Mouse (Mus musculus) hindbrain, embryonic 16.5 days (tissue): ENCODE measurements around the gene Rapgef2. TPM values are rescaled to one million over a fixed set of nuclear protein-coding genes. Genes with fewer than 3 reads are reported as not detected.
A peak's percentile ranks its signal among the peaks of the same experiment; 100 is the strongest.
"Not testable (repeated sequence)": the region's sequence is repeated elsewhere in the genome, so short reads cannot be mapped to it uniquely, and the experiment has no call there.

Source experiments
- ATAC-seq: fragments of 200-750 bp; cut with Nextera tagmentation; 2 replicates; pipeline ENCODE4 v1.8.0; 2017; ENCODE audit warnings: moderate TSS enrichment, moderate library complexity
- H3K27ac ChIP-seq: fragments of 300-500 bp; sonication (generic); 2 replicates; pipeline ENCODE4 v1.5.1; 2014; ENCODE audit warnings: low read depth, mild to moderate bottlenecking, control low read depth, low read length, moderate library complexity
- H3K27me3 ChIP-seq: fragments of 300-500 bp; sonication (generic); replicated peaks from 2 replicates; pipeline ENCODE4 v1.6.1; 2014; ENCODE audit warnings: low read length; ENCODE audit not compliant: control insufficient read depth, insufficient read depth
- H3K36me3 ChIP-seq: fragments of 300-500 bp; sonication (generic); 2 replicates; pipeline ENCODE4 v1.6.1; 2014; ENCODE audit warnings: mild to moderate bottlenecking, low read length, moderate library complexity, mixed read lengths; ENCODE audit not compliant: control insufficient read depth, insufficient read depth
- H3K4me1 ChIP-seq: fragments of 300-500 bp; sonication (generic); 2 replicates; pipeline ENCODE4 v1.6.1; 2014; ENCODE audit warnings: low read depth, low read length; ENCODE audit not compliant: control insufficient read depth, insufficient read depth
- H3K4me2 ChIP-seq: fragments of 300-500 bp; sonication (generic); 2 replicates; pipeline ENCODE4 v1.6.1; 2014; ENCODE audit warnings: mild to moderate bottlenecking, low read length, control low read depth, moderate library complexity
- H3K4me3 ChIP-seq: fragments of 300-500 bp; sonication (generic); 2 replicates; pipeline ENCODE4 v1.5.1; 2014; ENCODE audit warnings: mild to moderate bottlenecking, low read length, control low read depth, moderate library complexity
- H3K9ac ChIP-seq: fragments of 300-500 bp; sonication (generic); 2 replicates; pipeline ENCODE4 v1.6.1; 2014; ENCODE audit warnings: low read depth, mild to moderate bottlenecking, control low read depth, low read length, moderate library complexity
- H3K9me3 ChIP-seq: fragments of 300-500 bp; sonication (generic); 2 replicates; pipeline ENCODE4 v1.6.1; 2014; ENCODE audit warnings: mild to moderate bottlenecking, low read length, moderate library complexity; ENCODE audit not compliant: control insufficient read depth
- WGBS: fragments of 180-500 bp; shearing (Covaris S2); extraction: QIAGEN DNeasy Blood & Tissue Kit; methylation state at CpG from one replicate; pipeline ENCODE4 v1.1.7; 2014; 5-methylcytosine and 5-hydroxymethylcytosine counted together
- polyA plus RNA-seq: library from polyadenylated mRNA; unstranded; fragments of >200 nt; fragmentation: Nextera tagmentation; extraction: Ambion mirVana; gene quantifications from 2 replicates; pipeline ENCODE4 v1.2.1, GENCODE M21; 2015

Gene Rapgef2
- polyA plus RNA-seq, 1 experiment from 2014 or later = 11.0 TPM

DNA sequence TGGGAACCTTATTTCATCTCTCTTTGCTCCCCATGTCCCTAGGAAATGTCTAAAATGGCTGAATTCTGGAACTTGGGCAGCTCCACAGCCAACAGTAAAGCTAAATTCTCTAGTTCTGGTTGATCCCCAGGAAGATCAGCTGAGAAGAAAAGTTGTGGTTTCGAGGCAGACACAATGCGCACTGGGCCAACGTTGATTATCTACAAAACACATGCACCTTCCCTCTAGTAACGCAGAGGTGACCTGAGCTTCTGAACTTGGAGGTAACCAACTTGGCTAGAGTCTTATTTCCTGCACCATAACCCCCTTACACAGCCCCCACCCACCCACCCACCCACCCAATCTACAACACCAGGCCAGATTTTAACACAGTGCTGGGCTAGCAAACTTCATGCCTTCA is 55.6 kb downstream of the Rapgef2 start:
- no peaks in the 10 kb centered on the region for H3K27me3 ChIP-seq
- no peak overlapping the region for H3K9ac ChIP-seq
- no peak for ATAC-seq
- H3K27ac ChIP-seq = no peak overlapping the region
- WGBS = 96% methylated on average over 4 of the region's 4 CpGs
- no peaks in the 10 kb centered on the region for H3K9me3 ChIP-seq
- no peak overlapping the region for H3K4me2 ChIP-seq
- no peak overlapping the region for H3K4me3 ChIP-seq
- H3K4me1 ChIP-seq = no peaks in the 10 kb centered on the region
- H3K36me3 ChIP-seq = no peaks in the 10 kb centered on the region

DNA sequence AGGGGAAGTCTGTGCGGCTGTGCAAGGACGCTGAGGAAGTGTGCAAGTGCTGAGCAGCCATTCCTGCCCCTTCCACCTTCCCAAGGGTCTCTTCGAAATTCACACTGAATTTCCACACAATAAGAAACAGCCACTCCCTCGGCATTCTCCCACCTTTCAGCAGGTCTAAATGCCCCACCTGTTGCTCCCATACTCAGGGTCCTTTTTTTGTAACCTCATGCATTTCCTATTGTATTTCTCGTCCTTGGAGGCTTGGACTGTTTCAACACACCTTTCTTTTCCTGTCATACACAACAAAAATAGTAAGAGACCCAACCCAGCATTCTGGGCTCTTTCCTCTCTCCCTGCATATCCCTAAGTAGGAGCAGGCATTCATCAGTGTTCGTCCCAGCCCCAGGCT is 56.8 kb downstream of the Rapgef2 start:
- 73% methylated on average over 6 of the region's 6 CpGs for WGBS

GRCm38 (mm10) chr3:79228304-79228703 is 58.0 kb downstream of the Rapgef2 start:
- Histone ChIP-seq H3K27ac (no peak overlapping the region), H3K27me3 (no peaks in the 10 kb centered on the region), H3K4me2 (no peak overlapping the region), H3K9ac (no peak overlapping the region), H3K4me1 (no peaks in the 10 kb centered on the region), H3K4me3 (no peak overlapping the region), H3K9me3 (no peaks in the 10 kb centered on the region), H3K36me3 (no peaks in the 10 kb centered on the region)
- 0 out of 2 replicates have a peak, but pooled peaks have one; percentile 32 for ATAC-seq

More for the DNA sequence above, 56.8 kb downstream of the Rapgef2 start:
- Histone ChIP-seq H3K4me2 (no peak overlapping the region), H3K9me3 (no peaks in the 10 kb centered on the region), H3K36me3 (no peaks in the 10 kb centered on the region), H3K27me3 (no peaks in the 10 kb centered on the region), H3K27ac (no peak overlapping the region), H3K4me3 (no peak overlapping the region), H3K4me1 (no peaks in the 10 kb centered on the region), H3K9ac (no peak overlapping the region)
- ATAC-seq = no peak

GRCm38 (mm10) chr3:79227356-79228088 is 58.8 kb downstream of the Rapgef2 start:
- Histone ChIP-seq H3K9me3 (no peaks in the 10 kb centered on the region), H3K9ac (no peak overlapping the region), H3K27me3 (no peaks in the 10 kb centered on the region), H3K4me2 (no peak overlapping the region), H3K4me3 (no peak overlapping the region), H3K36me3 (no peaks in the 10 kb centered on the region), H3K4me1 (no peaks in the 10 kb centered on the region), H3K27ac (no peak overlapping the region)
- ATAC-seq = no peak
- WGBS = 86% methylated on average over 17 of the region's 17 CpGs

DNA sequence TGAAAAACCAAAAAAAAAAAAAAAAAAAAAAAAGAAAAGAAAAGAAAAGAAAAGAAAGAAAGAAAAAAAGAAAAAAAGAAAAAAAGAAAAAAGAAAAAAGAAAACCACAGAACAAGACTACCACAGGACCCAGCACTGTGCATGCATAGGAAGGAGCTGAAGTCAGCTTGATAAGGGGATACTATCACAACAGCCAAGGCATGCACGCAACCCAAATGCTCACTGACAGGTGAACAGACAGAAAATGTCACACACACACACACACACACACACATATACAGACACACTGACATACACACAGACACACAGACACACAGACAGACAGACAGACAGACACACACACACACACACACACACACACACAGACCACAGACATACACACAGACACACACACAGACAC is 59.5 kb downstream of the Rapgef2 start:
- not testable (repeated sequence) for H3K27me3 ChIP-seq, H3K4me3 ChIP-seq, H3K4me2 ChIP-seq, H3K36me3 ChIP-seq, H3K9me3 ChIP-seq, H3K9ac ChIP-seq, ATAC-seq, H3K27ac ChIP-seq, H3K4me1 ChIP-seq
- 100% methylated on average over 1 of the region's 1 CpGs for WGBS

GRCm38 (mm10) chr3:79225888-79226287 is 60.4 kb downstream of the Rapgef2 start:
- no peak for ATAC-seq
- 77% methylated on average over 6 of the region's 6 CpGs for WGBS
- H3K36me3 ChIP-seq = no peaks in the 10 kb centered on the region

DNA sequence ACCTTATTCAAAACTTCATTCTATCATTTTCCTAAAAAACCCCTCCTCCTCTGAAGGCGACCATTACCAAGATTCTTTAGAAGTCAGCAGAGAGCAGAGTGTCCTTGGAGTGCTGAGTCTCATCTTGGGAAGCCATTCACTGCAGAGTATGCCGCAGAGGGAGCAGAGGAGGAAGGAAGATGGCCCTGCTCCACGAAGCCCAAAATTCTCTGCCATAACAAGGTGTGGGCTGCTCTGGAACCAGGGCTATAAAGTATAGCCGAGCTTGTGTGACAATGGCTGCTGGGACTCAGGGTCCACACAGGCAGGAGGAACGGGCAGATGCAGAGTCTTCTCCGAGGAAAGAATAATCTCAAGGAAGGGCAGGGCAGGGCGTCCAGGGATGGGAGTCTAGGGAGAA is 62.0 kb downstream of the Rapgef2 start:
- Histone ChIP-seq H3K27me3 (no peaks in the 10 kb centered on the region), H3K4me1 (0 out of 2 replicates have a peak, but pooled peaks cover 3% of the 10 kb centered on the region), H3K4me3 (no peak overlapping the region), H3K36me3 (no peaks in the 10 kb centered on the region), H3K27ac (no peak overlapping the region), H3K9ac (no peak overlapping the region), H3K4me2 (no peak overlapping the region), H3K9me3 (no peaks in the 10 kb centered on the region)
- ATAC-seq = no peak
- 81% methylated on average over 7 of the region's 7 CpGs for WGBS

More at GRCm38 (mm10) chr3:79225888-79226287, 60.4 kb downstream of the Rapgef2 start:
- no peaks in the 10 kb centered on the region for H3K9me3 ChIP-seq
- H3K4me1 ChIP-seq = 0 out of 2 replicates have a peak, but pooled peaks cover 3% of the 10 kb centered on the region
- no peak overlapping the region for H3K9ac ChIP-seq
- no peak overlapping the region for H3K4me3 ChIP-seq
- H3K27me3 ChIP-seq = no peaks in the 10 kb centered on the region
- no peak overlapping the region for H3K27ac ChIP-seq
- no peak overlapping the region for H3K4me2 ChIP-seq

GRCm38 (mm10) chr3:79223281-79223680 is 63.0 kb downstream of the Rapgef2 start:
- H3K27ac ChIP-seq = no peak overlapping the region
- H3K4me1 ChIP-seq = peaks cover 8% of the 10 kb centered on the region; the same call in 1 of the 2 replicates
- H3K36me3 ChIP-seq = no peaks in the 10 kb centered on the region
- H3K9ac ChIP-seq = no peak overlapping the region
- H3K9me3 ChIP-seq = no peaks in the 10 kb centered on the region
- H3K4me2 ChIP-seq = no peak overlapping the region
- H3K4me3 ChIP-seq = no peak overlapping the region
- H3K27me3 ChIP-seq = no peaks in the 10 kb centered on the region
- no peak for ATAC-seq
- 54% methylated on average over 8 of the region's 8 CpGs for WGBS

- ATAC-seq = no peak
- H3K4me2 ChIP-seq = no peak overlapping the region
- WGBS = 64% methylated on average over 13 of the region's 13 CpGs
- H3K27me3 ChIP-seq = no peaks in the 10 kb centered on the region
- no peaks in the 10 kb centered on the region for H3K36me3 ChIP-seq
- peaks cover 9% of the 10 kb centered on the region; the same call in 1 of the 2 replicates for H3K4me1 ChIP-seq
- H3K9ac ChIP-seq = no peak overlapping the region
- H3K4me3 ChIP-seq = no peak overlapping the region
- no peaks in the 10 kb centered on the region for H3K9me3 ChIP-seq
- H3K27ac ChIP-seq = no peak overlapping the region
Measured at GRCm38 (mm10) chr3:79222192-79222960, 63.9 kb downstream of the Rapgef2 start.
